Mouse (Mus musculus) CH12.LX (cell line): ENCODE measurements at regions not wholly inside any gene's neighbourhood (a gene's known extent, or its start where the extent isn't known, plus 50 kb on each side); places are given as distances from the start of the nearest gene placed in this dataset.

Experiments used
- DNase-seq: peaks from one replicate; pipeline ENCODE4 v3.0.0-alpha.2; 2013; ENCODE audit errors: extremely low read depth
- H3K27ac ChIP-seq: 2 replicates; pipeline ENCODE4 v1.5.1; 2012; ENCODE audit warnings: low read depth, mild to moderate bottlenecking, control low read depth, moderate library complexity; ENCODE audit not compliant: insufficient read depth
- H3K27me3 ChIP-seq: replicated peaks from 2 replicates; pipeline ENCODE3; 2012; ENCODE audit warnings: inconsistent platforms
- H3K36me3 ChIP-seq, 2 experiments: replicated peaks in 1 of 2; 2 replicates each; pipeline versions ENCODE3 to v1.6.1; 2012; ENCODE audit warnings: inconsistent platforms in 1 of 2, low read length in 1 of 2, mild to moderate bottlenecking in 1 of 2, mixed read lengths in 1 of 2, moderate library complexity in 1 of 2; ENCODE audit not compliant: control insufficient read depth in 1 of 2, insufficient read depth in 1 of 2
- H3K4me1 ChIP-seq, 2 experiments: 2 replicates each; pipeline ENCODE4 v1.6.1; 2012; ENCODE audit warnings: inconsistent platforms in 1 of 2, moderate library complexity in 1 of 2; ENCODE audit not compliant: insufficient read depth in 2 of 2, control insufficient read depth in 1 of 2
- H3K4me2 ChIP-seq: 2 replicates; pipeline ENCODE4 v1.6.1; 2012; ENCODE audit warnings: low read depth, mild to moderate bottlenecking, control low read depth; ENCODE audit not compliant: poor library complexity, insufficient read depth, severe bottlenecking
- H3K4me3 ChIP-seq, 3 experiments: fragments of 150-350 bp in 1 of 3; sonication (generic) in 1 of 3; replicated peaks in 1 of 3; 2 replicates each; pipeline versions ENCODE3 to v1.5.1; 2011 to 2012; ENCODE audit warnings: low read depth in 2 of 3, low read length in 2 of 3, mild to moderate bottlenecking in 2 of 3, moderate library complexity in 2 of 3, control low read depth in 1 of 3, improper control_type of control experiment in 1 of 3, inconsistent platforms in 1 of 3, mixed read lengths in 1 of 3; ENCODE audit not compliant: poor library complexity in 1 of 3
- H3K79me2 ChIP-seq: replicated peaks from 2 replicates; pipeline ENCODE4 v1.6.1; 2012; ENCODE audit warnings: mild to moderate bottlenecking, moderate library complexity; ENCODE audit not compliant: control insufficient read depth, poor library complexity, insufficient read depth, severe bottlenecking; ENCODE audit errors: extremely low read depth
- H3K9ac ChIP-seq: 2 replicates; pipeline ENCODE4 v1.6.1; 2012; ENCODE audit warnings: low read depth, mild to moderate bottlenecking, control low read depth, moderate library complexity; ENCODE audit not compliant: insufficient read depth
- H3K9me3 ChIP-seq: replicated peaks from 2 replicates; pipeline ENCODE3; 2012; ENCODE audit warnings: low read length, inconsistent platforms, mixed read lengths
- CHD2 ChIP-seq: IDR thresholded peaks from 2 replicates; pipeline ENCODE4 v1.6.1; 2011; ENCODE audit warnings: low read length, improper control_type of control experiment
- CTCF ChIP-seq, 2 experiments: IDR thresholded peaks in 1 of 2; conservative IDR thresholded peaks in 1 of 2; 2 replicates each; pipeline ENCODE4 v1.5.1; 2011 to 2012; ENCODE audit warnings: low read depth in 2 of 2, low read length in 2 of 2, improper control_type of control experiment in 1 of 2, inconsistent platforms in 1 of 2, mild to moderate bottlenecking in 1 of 2, moderate library complexity in 1 of 2
- ELF1 ChIP-seq: IDR thresholded peaks from 2 replicates; pipeline ENCODE4 v1.6.1; 2014; ENCODE audit warnings: low read depth, mild to moderate bottlenecking, inconsistent platforms, low read length, improper control_type of control experiment
- EP300 ChIP-seq: IDR thresholded peaks from 2 replicates; pipeline ENCODE4 v1.6.1; 2011; ENCODE audit warnings: low read length, improper control_type of control experiment
- GABPA ChIP-seq: IDR thresholded peaks from 2 replicates; pipeline ENCODE4 v1.6.1; 2012; ENCODE audit warnings: low read depth, low read length, improper control_type of control experiment, inconsistent platforms; ENCODE audit not compliant: insufficient replicate concordance
- JUND ChIP-seq: conservative IDR thresholded peaks from 2 replicates; pipeline ENCODE4 v1.6.1; 2011; ENCODE audit warnings: low read depth, low read length, improper control_type of control experiment
- KAT2A ChIP-seq: IDR thresholded peaks from 2 replicates; pipeline ENCODE4 v1.6.1; 2012; ENCODE audit warnings: low read length, improper control_type of control experiment, inconsistent platforms; ENCODE audit not compliant: insufficient replicate concordance
- MAFK ChIP-seq: IDR thresholded peaks from 2 replicates; pipeline ENCODE4 v1.6.1; 2011; ENCODE audit warnings: low read length, improper control_type of control experiment; ENCODE audit not compliant: insufficient replicate concordance
- MAZ ChIP-seq: IDR thresholded peaks from 2 replicates; pipeline ENCODE4 v1.6.1; 2012; ENCODE audit warnings: low read depth, mild to moderate bottlenecking, inconsistent platforms, low read length, improper control_type of control experiment, moderate library complexity
- NELFE ChIP-seq: IDR thresholded peaks from 2 replicates; pipeline ENCODE4 v1.6.1; 2011; ENCODE audit warnings: low read depth, low read length, improper control_type of control experiment
- RAD21 ChIP-seq: IDR thresholded peaks from 2 replicates; pipeline ENCODE4 v1.6.1; 2011; ENCODE audit warnings: low read depth, mild to moderate bottlenecking, low read length, improper control_type of control experiment, moderate library complexity
- RCOR1 ChIP-seq: conservative IDR thresholded peaks from 2 replicates; pipeline ENCODE4 v1.6.1; 2012; ENCODE audit warnings: low read depth, mild to moderate bottlenecking, inconsistent platforms, low read length, improper control_type of control experiment
- SMC3 ChIP-seq: IDR thresholded peaks from 2 replicates; pipeline ENCODE4 v1.6.1; 2011; ENCODE audit warnings: low read depth, low read length, improper control_type of control experiment
- UBTF ChIP-seq: IDR thresholded peaks from 2 replicates; pipeline ENCODE4 v1.6.1; 2012; ENCODE audit warnings: low read depth, mild to moderate bottlenecking, inconsistent platforms, low read length, improper control_type of control experiment, moderate library complexity
- ZC3H11A ChIP-seq: IDR thresholded peaks from 2 replicates; pipeline ENCODE4 v1.6.1; 2012; ENCODE audit warnings: low read depth, mild to moderate bottlenecking, inconsistent platforms, low read length, improper control_type of control experiment
- ZKSCAN1 ChIP-seq: IDR thresholded peaks from 2 replicates; pipeline ENCODE4 v1.6.1; 2012; ENCODE audit warnings: low read depth, inconsistent platforms, low read length, improper control_type of control experiment, borderline replicate concordance
- dilution Hi-C: fragments of 300-500 bp; cut with MboI; formaldehyde crosslinking; loops from 2 replicates; pipeline ENCODE4 v1.14.3; 2020; ENCODE audit warnings: low sequenced_read_pairs; ENCODE audit not compliant: extremely low pct_unique_long_range_greater_than_20kb, extremely low pct_ligation_motif_present
- in situ Hi-C: fragments of 300-500 bp; cut with MboI; formaldehyde crosslinking; loops from 3 replicates; pipeline ENCODE4 v1.14.3; 2019; ENCODE audit warnings: low sequenced_read_pairs, low pct_ligation_motif_present, low pct_unique_long_range_greater_than_20kb, mixed read lengths

GRCm38 (mm10) chr13:97473256-97473970, 232.5 kb downstream of the Enc1 start:
- no peak overlapping the region for H3K4me3 ChIP-seq
- in situ Hi-C loops = no loop called here
- no peak overlapping the region for H3K27ac ChIP-seq
- no peaks in the 10 kb centered on the region for H3K4me1 ChIP-seq
- no peak overlapping the region for H3K9ac ChIP-seq
- dilution Hi-C loops = no loop called here
- peaks cover 0 to 16% of the 10 kb centered on the region in 2 experiments for H3K36me3 ChIP-seq
- no peaks in the 10 kb centered on the region for H3K27me3 ChIP-seq
- no peak overlapping the region for H3K4me2 ChIP-seq
- DNase-seq = no peak
- TF ChIP-seq RAD21 = no peak
- TF ChIP-seq CHD2 = no peak
- TF ChIP-seq ELF1 = no peak
- TF ChIP-seq JUND = no peak
- TF ChIP-seq CTCF (conservative IDR thresholded peaks at IDR 0.05 in 1 of 2, IDR thresholded peaks at IDR 0.05 in 1 of 2; ENCODE audit: low read depth in 2 of 2, low read length in 2 of 2) = no peak
- TF ChIP-seq UBTF = no peak
- TF ChIP-seq NELFE = no peak
- no peak for TF ChIP-seq RCOR1
- TF ChIP-seq ZC3H11A = no peak
- no peak for TF ChIP-seq ZKSCAN1
- H3K9me3 ChIP-seq = peaks cover 47% of the 10 kb centered on the region
- no peaks in the 10 kb centered on the region for H3K79me2 ChIP-seq

GRCm38 (mm10) chr13:97469999-97470398, 229.1 kb downstream of the Enc1 start:
- no peak for DNase-seq
- Histone ChIP-seq H3K4me1 (peaks cover 0 to 8% of the 10 kb centered on the region in 2 experiments; a peak in 2 of 4 replicates), H3K27me3 (no peaks in the 10 kb centered on the region), H3K9ac (no peak overlapping the region), H3K4me3 (peak overlapping the region in 1 of 3 experiments; percentile 9), H3K36me3 (peaks cover 0 to 3% of the 10 kb centered on the region in 2 experiments), H3K9me3 (peaks cover 34% of the 10 kb centered on the region), H3K27ac (no peak overlapping the region), H3K4me2 (no peak overlapping the region), H3K79me2 (no peaks in the 10 kb centered on the region)
- dilution Hi-C loops (no loop called here), in situ Hi-C loops (no loop called here)
- TF ChIP-seq EP300 (no peak), ELF1 (no peak), MAZ (no peak), GABPA (no peak), MAFK (no peak), KAT2A (no peak), NELFE (no peak), SMC3 (no peak)
